Mouse (Mus musculus) liver, embryonic 14.5 days (tissue): ENCODE data around the gene Lama2. TPM values are rescaled to one million over a fixed set of nuclear protein-coding genes. Genes with fewer than 3 reads are reported as not detected.

Experiments
- ATAC-seq: fragments of 200-750 bp; cut with Nextera tagmentation; 2 replicates; pipeline ENCODE4 v1.8.0; 2017; ENCODE audit warnings: moderate number of reproducible peaks, mild to moderate bottlenecking, moderate library complexity; ENCODE audit not compliant: insufficient read depth
- DNase-seq, 3 experiments: peaks; one replicate each; pipeline ENCODE4 v3.0.0-alpha.2; 2012 to 2013; ENCODE audit warnings: low read depth in 3 of 3, low spot score in 3 of 3
- H3K27ac ChIP-seq: fragments of 300-500 bp; sonication (generic); 2 replicates; pipeline ENCODE4 v1.5.1; 2014; ENCODE audit warnings: moderate library complexity, mild to moderate bottlenecking, control low read depth, inconsistent platforms
- H3K27me3 ChIP-seq: fragments of 300-500 bp; sonication (generic); 2 replicates; pipeline ENCODE4 v1.6.1; 2014; ENCODE audit warnings: mild to moderate bottlenecking, low read length, moderate library complexity; ENCODE audit not compliant: control insufficient read depth, insufficient read depth
- H3K36me3 ChIP-seq: fragments of 300-500 bp; sonication (generic); replicated peaks from 2 replicates; pipeline ENCODE4 v1.6.1; 2014; ENCODE audit warnings: low read depth; ENCODE audit not compliant: control insufficient read depth, insufficient read depth
- H3K4me1 ChIP-seq, 2 experiments: fragments of 200-500 bp in 1 of 2; fragments of 300-500 bp in 1 of 2; sonication (generic) in 1 of 2; replicated peaks; 2 replicates each; pipeline ENCODE4 v1.6.1; 2012 to 2014; ENCODE audit warnings: antibody characterized with exemption in 1 of 2, inconsistent platforms in 1 of 2, low read length in 1 of 2; ENCODE audit not compliant: control insufficient read depth in 2 of 2, insufficient read depth in 2 of 2
- H3K4me2 ChIP-seq: fragments of 300-500 bp; sonication (generic); 2 replicates; pipeline ENCODE4 v1.6.1; 2014; ENCODE audit warnings: low read depth, mild to moderate bottlenecking, control low read depth, moderate library complexity
- H3K4me3 ChIP-seq, 2 experiments: fragments of 200-500 bp in 1 of 2; fragments of 300-500 bp in 1 of 2; sonication (generic) in 1 of 2; 2 replicates each; pipeline ENCODE4 v1.5.1; 2012 to 2014; ENCODE audit warnings: low read depth in 2 of 2, low read length in 2 of 2, mild to moderate bottlenecking in 2 of 2, control low read depth in 1 of 2, inconsistent platforms in 1 of 2, moderate library complexity in 1 of 2; ENCODE audit not compliant: insufficient read depth in 1 of 2
- H3K9ac ChIP-seq: fragments of 300-500 bp; sonication (generic); replicated peaks from 2 replicates; pipeline ENCODE4 v1.6.1; 2014; ENCODE audit warnings: mild to moderate bottlenecking, control low read depth, moderate library complexity
- H3K9me3 ChIP-seq: fragments of 300-500 bp; sonication (generic); 2 replicates; pipeline ENCODE4 v1.6.1; 2016; ENCODE audit warnings: low read length, mixed read lengths; ENCODE audit not compliant: control insufficient read depth
- CTCF ChIP-seq: IDR thresholded peaks from 2 replicates; pipeline ENCODE4 v1.5.1; 2016; ENCODE audit warnings: antibody characterized with exemption, low read depth, control low read depth
- EP300 ChIP-seq: IDR thresholded peaks from 2 replicates; pipeline ENCODE4 v1.6.1; 2016; ENCODE audit warnings: antibody characterized with exemption, low read depth
- WGBS: fragments of 180-500 bp; shearing (Covaris S2); extraction: QIAGEN DNeasy Blood & Tissue Kit; methylation state at CpG from one replicate; pipeline ENCODE4 v1.1.7; 2014; ENCODE audit not compliant: insufficient replicate concordance; 5-methylcytosine and 5-hydroxymethylcytosine counted together
- polyA plus RNA-seq, 2 experiments: library from polyadenylated mRNA; depleted of rRNA in 1 of 2; stranded (reverse) in 1 of 2; unstranded in 1 of 2; fragments of >200 nt; fragmentation: Nextera tagmentation in 1 of 2; extraction: Ambion mirVana in 1 of 2; gene quantifications; 2 replicates each; pipeline versions ENCODE4 v1.2.1 to v1.2.3; 2012 to 2014

Lama2 gene
- polyA plus RNA-seq (2012; rRNA removed) (0.11 and 0.20 TPM in 2 replicates), polyA plus RNA-seq (2014; fragmentation: Nextera tagmentation; extraction: Ambion mirVana) (0.34 and 0.67 TPM in 2 replicates)

DNA sequence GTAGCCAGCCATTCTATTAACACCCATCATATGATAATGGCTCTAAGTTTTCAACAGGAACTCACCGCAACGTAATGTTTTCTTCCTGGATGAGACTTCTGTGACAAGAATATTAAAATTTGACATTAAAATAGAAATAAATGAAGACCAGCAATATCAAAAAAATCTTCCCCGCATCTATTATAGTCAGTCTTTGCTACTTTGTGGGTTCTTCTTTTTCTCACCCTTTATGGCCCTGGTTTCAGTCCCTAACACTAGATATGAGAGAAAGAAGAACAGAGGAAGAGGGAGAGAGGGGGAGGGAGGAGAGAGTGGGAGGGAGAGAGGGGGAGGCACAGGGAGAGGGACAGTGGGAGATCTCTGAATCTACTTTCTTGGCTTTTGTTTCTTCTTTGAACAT is at the start of gene Lama2:
Gene Lama2, minus strand, starts transcription at position 101 of the 400 bp plus-strand sequence.
- WGBS, result 74% methylated on average over 3 of the region's 3 CpGs
- DNase-seq, result no peak
- Histone ChIP-seq H3K27ac (no peak within 1 kb of the TSS), H3K9me3 (no peaks in the 10 kb centered on the region), H3K36me3 (no peaks in the 10 kb centered on the region), H3K4me3 (no peak within 1 kb of the TSS), H3K4me2 (no peak within 1 kb of the TSS), H3K9ac (no peak within 1 kb of the TSS), H3K27me3 (no peaks in the 10 kb centered on the region), H3K4me1 (no peaks in the 10 kb centered on the region)
- no peak for TF ChIP-seq CTCF
- TF ChIP-seq EP300, result no peak
- no peak for ATAC-seq

- 37% methylated on average over 1 of the region's 1 CpGs for WGBS
- H3K4me1 ChIP-seq, result no peaks in the 10 kb centered on the region
- DNase-seq, result no peak
- H3K27me3 ChIP-seq, result no peaks in the 10 kb centered on the region
- no peak overlapping the region for H3K4me2 ChIP-seq
- H3K9me3 ChIP-seq, result no peaks in the 10 kb centered on the region
- no peak overlapping the region for H3K4me3 ChIP-seq
- H3K9ac ChIP-seq, result no peak overlapping the region
- TF ChIP-seq CTCF, result no peak
- TF ChIP-seq EP300, result no peak
- H3K36me3 ChIP-seq, result no peaks in the 10 kb centered on the region
- H3K27ac ChIP-seq, result no peak overlapping the region
- no peak for ATAC-seq
Measured at GRCm38 (mm10) chr10:27664391-27664790, 44.8 kb upstream of the Lama2 start.

DNA sequence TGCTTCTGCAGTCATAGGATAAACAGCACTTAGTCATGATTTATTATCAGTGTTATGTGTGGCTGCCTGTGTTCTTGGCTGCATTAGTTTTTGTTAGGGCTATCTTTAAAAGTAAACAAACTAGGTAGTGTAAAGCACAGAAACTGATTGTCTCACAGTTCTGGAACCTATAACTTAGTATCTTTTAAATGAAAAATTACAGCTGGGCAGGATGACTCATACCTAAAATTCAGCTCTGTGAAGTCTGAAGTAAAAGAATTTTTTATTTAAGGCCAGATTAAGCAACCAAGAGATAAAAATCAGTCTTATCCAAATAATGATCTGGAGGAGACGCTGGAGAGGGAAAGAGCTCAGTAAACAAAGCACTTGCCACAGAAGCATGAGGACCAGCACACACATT is 43.8 kb upstream of the Lama2 start:
- TF ChIP-seq EP300 (no peak), CTCF (no peak)
- H3K4me1 ChIP-seq, result no peaks in the 10 kb centered on the region
- H3K27me3 ChIP-seq, result no peaks in the 10 kb centered on the region
- no peak overlapping the region for H3K4me3 ChIP-seq
- H3K9me3 ChIP-seq, result no peaks in the 10 kb centered on the region
- no peak for ATAC-seq
- no peak overlapping the region for H3K27ac ChIP-seq
- no peak overlapping the region for H3K9ac ChIP-seq
- H3K4me2 ChIP-seq, result no peak overlapping the region
- no peaks in the 10 kb centered on the region for H3K36me3 ChIP-seq
- whole genome bisulfite sequencing, result 48% methylated on average over 1 of the region's 1 CpGs
- DNase-seq, result no peak

DNA sequence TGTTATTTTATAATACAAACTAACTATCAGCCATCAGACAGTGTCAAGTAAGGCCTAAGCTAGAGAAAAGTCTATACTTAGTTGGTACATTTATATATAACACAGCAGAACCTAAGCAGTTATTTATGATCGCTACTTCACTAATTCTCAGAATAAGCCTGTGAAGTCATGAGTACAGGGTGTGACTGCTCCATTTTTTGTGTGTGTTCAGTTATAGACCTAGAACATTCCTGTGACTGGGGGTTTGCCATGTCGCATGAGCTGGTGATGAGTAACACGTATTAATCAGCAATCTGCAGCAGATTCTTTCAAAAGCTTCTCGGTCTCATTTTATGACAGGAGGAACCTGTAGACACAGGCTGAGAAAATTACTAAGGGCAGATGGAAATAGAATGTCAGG is 34.6 kb upstream of the Lama2 start:
- H3K4me1 ChIP-seq, result no peaks in the 10 kb centered on the region
- WGBS, result 71% methylated on average over 4 of the region's 4 CpGs
- no peak overlapping the region for H3K9ac ChIP-seq
- H3K9me3 ChIP-seq, result no peaks in the 10 kb centered on the region
- DNase-seq, result no peak
- no peak overlapping the region for H3K4me3 ChIP-seq
- no peaks in the 10 kb centered on the region for H3K36me3 ChIP-seq
- H3K27me3 ChIP-seq, result no peaks in the 10 kb centered on the region
- TF ChIP-seq EP300 (no peak), CTCF (no peak)
- ATAC-seq, result no peak
- H3K4me2 ChIP-seq, result no peak overlapping the region
- H3K27ac ChIP-seq, result no peak overlapping the region

DNA sequence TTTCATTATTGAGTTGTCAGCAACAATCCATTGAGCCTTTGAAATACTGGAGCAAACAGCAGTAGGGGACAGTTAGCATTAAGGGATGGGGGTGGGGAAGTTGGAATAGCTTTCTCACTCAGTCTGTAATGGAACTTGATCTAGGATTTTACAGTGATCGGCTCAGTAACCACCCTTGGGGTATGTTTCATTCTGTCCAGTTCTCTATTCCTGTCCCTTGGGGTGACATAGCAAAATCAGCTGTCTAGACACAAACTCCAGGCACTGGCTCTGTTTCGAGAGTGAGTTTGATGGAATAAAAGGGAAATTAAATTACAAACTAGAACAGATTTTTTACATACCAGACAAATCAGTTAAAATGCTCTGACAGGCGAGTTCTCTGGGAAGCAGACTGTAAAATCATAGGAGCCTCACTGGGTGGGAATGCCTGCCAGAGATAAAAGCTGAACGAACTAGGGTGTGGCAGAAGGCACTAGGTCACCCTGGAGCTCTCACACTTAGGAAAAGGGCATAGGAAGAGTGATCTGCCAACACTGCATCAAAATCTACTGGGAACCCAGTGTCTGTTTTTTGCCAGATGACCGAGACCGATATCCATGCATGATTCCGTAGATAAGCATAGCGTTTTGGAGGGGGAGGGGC is 33.3 kb upstream of the Lama2 start:
- H3K4me2 ChIP-seq, result no peak overlapping the region
- DNase-seq (no peak), ATAC-seq (no peak)
- no peaks in the 10 kb centered on the region for H3K36me3 ChIP-seq
- WGBS, result 55% methylated on average over 8 of the region's 8 CpGs
- H3K9ac ChIP-seq, result no peak overlapping the region
- no peak overlapping the region for H3K4me3 ChIP-seq
- no peaks in the 10 kb centered on the region for H3K4me1 ChIP-seq
- H3K9me3 ChIP-seq, result no peaks in the 10 kb centered on the region
- TF ChIP-seq CTCF (no peak), EP300 (no peak)
- H3K27me3 ChIP-seq, result no peaks in the 10 kb centered on the region
- H3K27ac ChIP-seq, result no peak overlapping the region
